Mouse (Mus musculus) left cerebral cortex, postnatal 4 days (tissue): ENCODE measurements around the gene Ston2. TPM values are rescaled to one million over a fixed set of nuclear protein-coding genes. Genes with fewer than 3 reads are reported as not detected.

ENCODE experiments used
- DNase-seq: peaks from one replicate; pipeline ENCODE4 v3.0.0-alpha.2; 2022
- intact Hi-C: fragments of 180-260 bp; cut with DNase I; formaldehyde crosslinking; loops from one replicate; pipeline ENCODE4 v1.15.1; 2025
- total RNA-seq, 2 experiments: library from RNA; stranded (reverse); gene quantifications; 2 replicates each; pipeline ENCODE4 v1.2.3; 2021

Ston2 gene
- total RNA-seq, 2 experiments from 2014 or later: 14.2 to 16.6 TPM

DNA sequence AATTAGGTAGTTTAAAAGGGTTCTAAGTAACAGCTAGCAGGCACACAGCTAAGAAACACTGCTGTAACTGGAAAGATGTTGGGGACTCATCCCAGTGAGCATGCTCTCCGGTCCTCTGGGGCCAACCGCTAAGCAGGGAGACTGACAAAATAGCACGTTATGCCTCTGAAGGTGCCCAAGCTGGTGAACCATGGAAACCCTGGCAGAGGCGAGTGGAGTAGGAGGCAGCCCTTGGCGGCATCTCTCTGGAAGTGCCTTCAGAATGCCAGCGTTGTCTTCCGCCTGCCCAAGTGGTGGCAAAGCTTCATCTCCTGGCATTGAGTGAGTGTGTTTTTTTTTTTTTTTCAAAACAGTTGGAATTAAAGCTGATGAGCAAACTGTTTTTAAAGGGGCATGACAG is 115.7 kb downstream of the Ston2 start:
- intact Hi-C loops: no loop called here
- peak; percentile 70 for DNase-seq

DNA sequence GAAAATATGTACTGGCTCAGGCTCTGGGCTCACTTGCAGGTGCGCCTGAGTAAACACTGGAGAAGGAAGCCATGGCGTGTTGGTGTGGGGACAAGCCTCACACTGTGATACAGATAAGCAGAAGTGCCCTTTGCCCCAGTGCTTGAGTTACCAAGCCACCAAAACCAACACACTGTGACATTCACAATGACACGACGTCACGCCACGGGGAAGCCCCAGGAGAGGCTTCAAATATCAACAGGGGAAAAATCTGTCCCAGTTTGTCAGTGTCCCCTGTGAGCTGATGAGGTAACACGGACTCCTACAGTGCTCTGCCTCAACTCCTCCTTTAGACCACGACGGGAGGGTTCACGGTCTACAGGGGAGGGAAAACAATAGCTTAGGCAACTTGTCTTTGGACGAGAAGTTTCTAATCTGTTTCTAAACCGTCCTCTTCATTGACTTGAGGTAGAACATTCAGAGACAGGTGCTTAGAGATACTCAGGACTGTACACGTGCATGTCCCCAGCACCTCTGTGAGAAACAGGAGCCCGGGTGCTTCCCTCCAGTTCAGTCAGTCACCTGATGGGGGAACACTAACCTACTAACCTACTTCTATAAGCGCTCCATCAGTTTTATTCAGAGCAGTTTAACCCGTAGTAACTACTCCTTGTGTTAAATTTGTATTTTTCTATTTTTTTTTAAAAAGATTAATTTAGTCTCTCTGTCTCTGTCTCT is 119.5 kb downstream of the Ston2 start:
- intact Hi-C loops: no loop called here
- no peak for DNase-seq

DNA sequence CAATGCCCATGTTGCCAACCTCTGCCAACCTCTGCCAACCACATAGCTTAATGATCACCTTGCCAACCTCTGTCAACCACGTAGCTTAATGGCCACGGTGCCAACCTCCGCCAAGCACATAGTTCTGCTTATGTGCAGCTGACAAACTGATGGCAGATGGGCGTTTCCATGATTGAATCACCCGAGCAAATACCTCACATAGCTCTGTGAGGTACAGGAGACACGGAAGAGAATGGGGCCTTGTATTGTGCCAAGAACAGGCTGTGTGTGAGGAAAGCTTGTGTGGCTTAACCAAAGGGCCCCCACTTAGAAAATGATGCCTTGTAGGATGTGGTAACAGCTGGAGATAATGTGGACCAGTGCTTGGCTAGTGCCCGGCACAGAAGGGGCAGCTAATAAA is 120.4 kb downstream of the Ston2 start:
- no peak for DNase-seq
- intact Hi-C loops: no loop called here

DNA sequence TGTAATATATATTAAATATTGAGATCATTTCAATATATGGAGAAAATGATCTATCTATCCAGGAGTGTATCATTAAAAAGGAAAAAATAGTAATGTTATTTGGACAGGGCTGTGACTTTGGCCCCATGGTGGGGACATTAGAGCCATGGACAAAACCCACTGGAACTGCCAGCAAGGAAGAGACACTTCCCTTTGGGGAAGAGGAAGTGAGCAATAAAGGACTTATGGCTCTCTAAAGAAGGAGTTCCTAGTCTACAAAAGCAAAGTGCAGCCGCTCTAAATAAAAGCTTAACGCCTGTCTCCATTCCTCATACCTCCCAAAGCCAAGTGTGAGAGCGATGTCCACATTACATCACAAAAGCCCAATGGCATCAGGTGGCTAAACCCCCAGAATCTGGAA is 121.6 kb downstream of the Ston2 start:
- intact Hi-C loops: no loop called here
- DNase-seq: no peak

DNA sequence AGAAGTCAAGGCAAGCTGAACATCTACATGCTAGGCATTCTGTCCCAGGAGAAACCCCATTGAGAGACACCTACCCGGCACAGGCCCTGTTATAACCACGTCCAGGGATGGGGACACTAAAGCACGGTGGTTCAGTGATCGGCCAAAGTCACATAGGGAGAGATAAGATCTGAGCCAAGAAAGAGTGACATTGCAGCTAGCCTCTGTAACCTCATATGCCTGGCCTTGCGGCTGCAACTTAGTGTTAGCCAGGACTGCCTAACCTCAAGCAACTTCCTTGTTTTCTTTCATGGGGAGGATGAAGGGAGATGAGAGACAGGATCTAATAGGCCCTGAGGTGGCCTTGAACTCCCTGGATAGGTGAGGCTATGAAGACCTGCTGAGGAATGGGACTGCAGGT is 122.8 kb downstream of the Ston2 start:
- intact Hi-C loops: no loop called here
- no peak for DNase-seq

DNA sequence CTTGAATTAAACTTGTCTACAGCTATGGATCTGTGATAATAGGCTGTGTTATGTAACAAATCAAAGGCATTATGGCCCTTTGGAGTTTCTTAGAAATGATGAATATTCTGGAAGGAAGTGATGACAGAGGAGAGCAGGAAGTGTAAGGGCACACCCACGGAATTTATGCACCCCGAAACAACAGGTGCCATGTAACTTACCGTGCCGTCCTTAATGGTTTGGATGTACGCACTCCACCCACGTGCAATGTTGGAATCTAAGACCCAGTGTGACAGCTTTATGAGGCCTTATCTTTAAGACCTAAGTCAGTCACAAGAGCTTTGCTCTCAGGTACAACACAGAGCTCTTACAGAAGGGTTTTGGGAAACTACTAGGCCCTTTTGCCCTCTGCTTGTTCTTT is 124.9 kb downstream of the Ston2 start:
- intact Hi-C loops: no loop called here
- DNase-seq: no peak

DNA sequence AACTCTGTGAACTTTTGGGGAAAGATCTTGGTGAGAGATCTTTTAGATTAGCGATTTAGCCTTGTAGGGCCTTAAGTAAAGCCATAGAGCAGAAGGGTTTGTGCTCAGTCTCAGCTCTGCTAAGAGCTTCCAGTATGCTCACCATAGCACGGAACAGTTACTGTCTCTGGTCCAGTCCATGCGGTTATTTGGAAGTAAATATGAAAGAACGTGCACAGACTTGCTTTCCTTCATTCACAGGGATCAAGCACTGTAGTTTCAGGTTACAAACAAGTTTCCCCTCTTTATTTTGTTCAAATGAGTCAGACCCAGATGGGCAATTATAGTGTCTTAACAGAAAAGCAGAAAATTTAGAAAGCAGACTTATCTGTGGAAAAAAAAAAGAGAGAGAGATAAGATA is 125.3 kb downstream of the Ston2 start:
- no peak for DNase-seq

DNA sequence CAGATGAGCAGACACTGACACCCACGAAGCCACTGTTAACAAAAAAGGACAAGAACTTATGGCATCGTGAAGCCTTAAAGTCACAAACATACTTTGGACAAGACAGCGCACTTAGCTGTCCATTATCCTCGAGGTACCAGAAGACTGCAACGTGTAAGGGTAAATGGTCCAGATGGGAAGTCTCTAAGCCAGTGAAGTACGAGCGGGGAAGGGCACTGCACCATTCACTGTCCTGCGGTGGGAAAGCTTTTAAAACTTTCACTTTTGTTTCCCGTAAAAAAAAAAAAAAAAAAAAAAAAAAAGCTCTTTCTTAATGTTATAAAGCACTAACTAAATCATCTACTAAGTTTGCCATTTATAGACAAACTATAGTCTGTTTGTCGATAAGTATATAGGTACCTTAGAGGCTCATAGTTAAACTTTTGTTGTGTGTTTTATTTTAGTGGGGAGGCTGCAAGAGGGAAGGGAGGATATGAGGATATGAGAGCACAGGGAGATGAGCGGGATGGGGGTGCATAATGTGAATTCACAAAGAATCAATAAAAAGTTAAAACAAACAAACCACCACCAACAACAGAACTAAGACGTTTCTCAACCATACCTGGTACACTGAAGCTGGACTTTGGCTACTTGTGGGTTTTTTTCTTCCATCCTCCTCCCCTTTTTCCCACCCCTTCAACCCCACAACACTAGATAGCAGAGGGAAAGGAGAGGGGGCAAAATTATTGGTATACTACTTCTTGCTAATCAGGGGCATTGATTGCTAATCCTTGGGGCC is 127.4 kb downstream of the Ston2 start:
- no peak for DNase-seq
- intact Hi-C loops: no loop called here

More for the DNA sequence above, 125.3 kb downstream of the Ston2 start:
- intact Hi-C loops: no loop called here

DNA sequence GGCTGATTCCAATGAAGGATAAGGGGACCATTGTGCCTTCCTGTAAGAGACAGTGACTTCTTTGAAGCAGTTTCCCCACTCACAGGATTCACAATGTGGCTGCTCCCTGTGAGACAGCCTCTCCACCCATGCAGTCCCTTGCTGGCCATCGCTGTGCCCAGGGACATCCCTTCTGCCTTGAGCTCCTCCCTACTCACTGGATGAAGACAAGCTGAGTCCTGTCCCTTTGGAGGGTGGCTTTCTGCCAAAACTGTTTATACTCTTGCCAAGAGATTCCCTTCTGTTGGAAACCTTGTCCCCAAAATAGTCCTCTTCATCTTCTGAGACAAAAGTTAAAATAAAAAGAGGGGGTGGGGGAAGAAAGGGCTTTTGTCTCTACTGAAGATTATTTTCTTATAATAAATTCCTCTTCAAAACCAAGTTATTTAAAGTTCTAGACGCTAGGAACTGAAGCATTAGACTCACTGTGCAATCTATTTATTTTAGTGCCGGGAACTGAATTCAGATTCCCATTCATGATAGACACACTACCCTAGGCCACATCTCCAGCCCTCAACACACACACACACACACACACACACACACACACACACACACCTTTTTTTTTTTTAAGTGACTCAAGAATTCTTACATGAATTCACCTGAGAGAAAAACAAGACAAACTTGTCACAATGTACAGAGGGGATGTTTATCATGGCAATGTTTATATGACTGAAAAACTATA is 133.6 kb downstream of the Ston2 start:
- intact Hi-C loops: no loop called here
- peak; percentile 60 for DNase-seq

DNA sequence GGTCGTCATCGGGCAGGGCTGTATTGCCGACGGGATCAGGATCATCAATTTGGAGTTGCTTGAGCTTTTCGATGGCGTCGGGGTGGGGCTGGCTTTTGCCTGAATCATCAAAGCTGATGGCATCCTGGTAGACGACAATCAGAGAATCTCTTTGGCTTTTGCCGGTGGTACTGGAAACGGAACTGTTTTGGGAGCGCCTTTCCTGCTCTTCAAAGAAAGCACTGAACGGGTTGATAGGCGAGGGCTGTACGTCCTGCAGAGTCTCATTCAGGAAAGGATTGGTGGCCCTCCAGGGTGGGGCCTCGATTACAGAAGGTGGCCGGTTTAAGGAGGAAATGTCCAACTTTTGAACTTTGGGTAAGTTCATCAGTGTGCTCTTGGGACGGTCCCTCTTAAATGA is 139.8 kb downstream of the Ston2 start:
- no peak for DNase-seq
- intact Hi-C loops: no loop called here

DNA sequence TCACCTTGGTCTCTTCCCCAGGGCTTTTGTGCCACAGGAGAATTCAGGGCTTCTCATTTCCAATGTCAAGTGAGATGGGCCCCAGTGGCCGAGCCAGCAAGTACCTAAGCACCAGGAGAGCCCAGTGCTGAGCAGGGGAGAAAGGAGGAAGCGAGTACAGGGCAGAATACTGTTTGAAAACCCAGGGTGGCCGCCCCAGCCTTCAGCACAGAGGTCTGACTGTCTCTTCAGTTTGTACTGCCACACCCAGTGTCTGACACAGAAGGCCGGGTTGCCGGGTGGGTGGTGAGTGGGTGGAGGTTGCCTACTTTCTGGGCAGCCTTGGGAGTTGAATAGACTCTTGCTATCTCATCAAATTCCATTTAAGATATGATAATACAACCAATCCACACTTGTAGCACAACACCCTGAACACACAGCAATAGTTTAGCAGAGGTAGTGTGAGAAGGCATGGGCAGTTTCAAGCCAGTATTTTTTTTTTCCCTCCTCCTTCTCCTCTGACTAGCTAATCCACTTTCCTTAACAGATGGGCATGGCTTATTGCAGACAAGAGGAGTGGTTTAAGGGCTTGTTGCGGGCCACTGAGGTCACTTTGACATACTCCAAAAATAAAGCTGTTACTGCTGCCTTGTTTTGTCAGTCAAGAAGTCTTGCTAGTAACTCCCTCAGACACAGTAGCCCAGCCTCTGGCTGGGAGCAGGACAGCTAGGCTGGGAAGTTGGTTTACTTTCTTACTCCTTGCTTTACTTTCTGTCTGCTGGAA is 142.6 kb downstream of the Ston2 start:
- no peak for DNase-seq
- intact Hi-C loops: no loop called here

DNA sequence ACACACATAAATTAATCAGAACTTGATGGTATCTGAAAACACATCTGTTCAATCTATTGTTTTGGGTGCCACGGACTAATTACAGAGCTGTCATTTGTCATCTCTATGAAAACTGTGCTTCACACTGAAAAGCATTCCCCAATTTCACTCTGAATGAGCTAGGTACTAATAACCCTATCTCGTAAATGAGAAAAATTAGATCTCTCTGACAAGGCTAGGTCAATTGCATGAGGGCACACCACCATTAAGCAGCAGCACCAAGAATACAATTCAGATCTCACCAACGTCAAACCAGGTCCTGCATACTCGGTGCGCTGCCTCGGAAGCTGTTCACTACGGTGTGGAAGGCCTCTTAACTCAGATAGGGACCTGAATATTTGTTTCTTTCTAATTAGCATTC is 145.0 kb downstream of the Ston2 start:
- DNase-seq: no peak
- intact Hi-C loops: loop anchor here (5.0 kb wide), 1 partner anchor 159 kb away; no protein-coding TSS in a partner anchor

DNA sequence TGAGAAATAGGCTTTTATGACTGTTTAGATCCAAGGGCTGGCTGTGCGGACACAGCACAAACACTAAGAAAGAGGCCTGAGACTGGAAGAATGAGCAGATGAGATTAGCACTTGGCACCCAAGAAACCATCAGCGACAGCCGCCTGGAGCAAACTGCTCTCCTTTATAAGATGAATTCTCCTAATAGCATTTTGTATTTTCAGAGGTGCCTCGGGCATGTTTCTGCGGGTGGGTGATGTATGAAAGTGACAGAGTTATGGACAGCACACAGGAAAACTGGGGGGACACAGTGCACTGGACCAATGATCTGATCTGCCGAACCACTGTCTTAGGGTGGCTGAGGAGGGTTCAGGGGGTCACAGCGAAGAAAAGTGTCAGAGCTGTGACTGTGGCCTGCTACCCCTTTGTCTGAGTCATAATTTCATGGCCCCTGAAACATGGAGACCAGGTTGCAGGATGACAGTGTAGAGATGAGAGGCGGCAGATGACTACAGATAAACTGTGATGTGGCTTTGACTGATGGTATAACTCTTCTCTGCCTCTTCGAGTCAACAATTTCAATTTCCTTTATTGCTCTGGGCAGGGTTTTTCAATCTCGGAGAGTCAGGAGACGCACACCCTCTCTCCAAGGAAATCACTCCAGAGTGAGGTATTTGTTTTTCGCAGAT is 145.6 kb downstream of the Ston2 start:
- intact Hi-C loops: loop anchor here (5.0 kb wide), 1 partner anchor 160 kb away; no protein-coding TSS in a partner anchor
- DNase-seq: no peak

DNA sequence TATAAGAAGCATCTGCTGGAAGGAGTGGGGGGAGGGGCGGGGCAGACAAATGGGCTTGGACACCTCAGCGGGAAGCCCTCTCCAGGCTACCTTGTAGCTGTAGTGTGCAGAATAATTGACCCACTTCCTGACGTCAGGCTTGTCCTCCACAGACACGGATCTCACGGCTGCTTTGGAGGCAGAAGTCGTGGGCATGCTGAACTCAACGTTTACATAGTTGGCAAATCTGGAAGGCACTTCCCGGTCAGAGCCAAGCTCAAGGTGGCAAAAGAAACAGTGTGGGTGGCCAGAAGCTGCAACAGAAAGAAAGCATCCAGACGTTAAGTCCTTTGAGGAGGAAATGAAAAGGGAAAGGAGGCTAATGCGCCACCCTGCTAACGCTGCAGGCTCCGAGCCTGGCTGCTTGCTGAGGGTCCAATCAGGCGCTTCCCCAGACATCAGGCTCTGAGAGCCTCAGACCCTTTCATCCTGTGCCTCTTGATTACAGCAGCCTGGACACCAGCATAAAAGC is 146.5 kb downstream of the Ston2 start:
- DNase-seq: peak; percentile 58
- intact Hi-C loops: loop anchor here (2.0 to 5.0 kb wide), 2 partner anchors 147 to 161 kb away; partner anchors contain the start of gene Ston2

DNA sequence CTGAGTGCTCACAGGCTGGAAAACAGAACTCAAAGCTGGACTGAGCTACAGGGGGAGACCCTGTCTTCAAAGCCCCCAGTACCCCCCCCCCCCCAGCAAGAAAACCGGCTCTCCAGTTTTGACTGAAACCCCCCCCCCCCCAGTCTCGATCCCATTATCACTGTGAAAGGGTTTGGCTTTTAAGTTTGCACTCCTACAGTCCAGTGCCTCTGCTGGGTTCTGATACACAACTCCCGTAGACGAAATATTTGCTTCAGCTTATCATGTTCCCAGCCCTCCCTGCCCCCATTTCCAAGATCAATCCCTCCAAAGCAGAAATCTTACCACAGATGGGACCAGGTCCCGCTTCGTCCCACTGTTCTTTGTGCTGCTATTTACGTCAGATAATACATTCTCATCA is 147.1 kb downstream of the Ston2 start:
- intact Hi-C loops: loop anchor here (2.0 to 5.0 kb wide), 2 partner anchors 148 to 161 kb away; partner anchors contain the start of gene Ston2
- no peak for DNase-seq

DNA sequence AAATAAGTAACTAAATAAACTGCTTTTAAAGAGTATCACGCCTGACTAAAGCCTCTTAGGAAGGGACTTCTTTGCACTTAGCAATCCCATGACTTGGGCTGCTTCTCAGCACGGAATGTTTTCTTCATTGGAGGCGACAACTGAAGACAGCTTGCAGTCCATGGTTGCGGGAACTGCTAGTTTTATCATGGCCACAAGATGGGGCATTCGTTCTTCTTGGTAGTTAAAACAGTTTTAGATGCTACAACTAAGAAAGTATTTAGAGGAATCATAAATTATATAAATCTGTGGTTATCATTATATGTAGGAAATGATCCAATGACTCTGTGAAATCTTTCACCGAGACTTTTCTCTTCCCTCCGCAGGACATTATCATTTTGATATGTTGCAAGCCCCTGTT is 147.5 kb downstream of the Ston2 start:
- intact Hi-C loops: loop anchor here (2.0 to 5.0 kb wide), 2 partner anchors 148 to 162 kb away; partner anchors contain the start of gene Ston2
- DNase-seq: peak; percentile 53

DNA sequence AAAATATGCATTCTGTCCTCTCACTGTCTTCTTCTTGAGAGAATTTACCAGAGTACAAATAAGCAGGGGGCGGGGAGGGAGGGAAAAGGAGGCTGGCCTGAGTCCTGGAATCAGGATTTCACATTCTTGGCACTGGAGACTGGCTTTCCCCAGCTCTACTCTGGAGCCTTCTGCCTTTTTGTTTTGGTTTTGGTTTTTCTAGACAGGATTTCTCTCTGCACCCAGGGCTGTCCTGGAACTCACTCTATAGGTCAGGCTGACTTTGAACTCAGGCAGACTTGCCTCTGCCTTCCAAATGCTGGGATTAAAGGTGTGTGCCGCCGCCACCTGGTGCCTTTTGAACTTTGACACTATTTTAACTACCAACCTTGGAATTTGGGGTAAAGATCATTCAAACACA is 149.8 kb downstream of the Ston2 start:
- no peak for DNase-seq
- intact Hi-C loops: no loop called here

DNA sequence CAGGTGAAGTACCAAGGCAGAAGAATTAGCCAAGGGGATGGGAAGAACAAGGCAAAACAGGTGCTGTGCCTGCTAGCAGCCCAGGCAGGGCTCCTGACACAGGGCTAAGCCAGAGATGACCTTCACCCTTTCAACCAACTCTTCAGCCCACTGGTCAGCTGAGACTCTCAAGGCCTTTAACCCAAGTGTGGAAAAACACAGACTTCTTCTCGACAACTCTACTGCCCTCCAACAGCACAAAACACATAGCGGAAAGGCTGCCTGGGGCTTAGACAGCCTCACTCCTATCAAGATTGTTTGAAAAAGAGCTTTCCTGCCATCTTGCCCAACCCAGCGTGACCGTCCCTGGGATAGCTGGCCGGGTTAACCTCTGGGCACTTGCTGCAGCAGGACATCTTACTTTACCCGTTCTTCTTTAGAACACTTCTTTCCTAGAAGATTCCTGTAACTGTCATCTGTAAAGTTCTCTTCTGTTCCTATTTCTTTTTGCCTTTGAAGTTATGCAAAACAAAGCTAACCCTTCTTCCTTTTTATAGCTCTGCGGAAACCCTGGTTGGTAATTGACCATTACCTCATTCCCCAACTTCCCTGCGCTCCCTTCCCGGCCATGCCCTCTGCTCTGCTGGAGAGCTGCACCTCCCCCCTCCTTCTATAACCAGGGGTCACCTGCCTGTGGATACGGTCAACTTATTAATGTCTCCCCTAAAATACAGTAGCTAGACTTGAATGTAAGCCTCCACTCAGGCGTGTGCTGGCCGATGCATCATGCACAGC is 150.9 kb downstream of the Ston2 start:
- no peak for DNase-seq
- intact Hi-C loops: no loop called here

DNA sequence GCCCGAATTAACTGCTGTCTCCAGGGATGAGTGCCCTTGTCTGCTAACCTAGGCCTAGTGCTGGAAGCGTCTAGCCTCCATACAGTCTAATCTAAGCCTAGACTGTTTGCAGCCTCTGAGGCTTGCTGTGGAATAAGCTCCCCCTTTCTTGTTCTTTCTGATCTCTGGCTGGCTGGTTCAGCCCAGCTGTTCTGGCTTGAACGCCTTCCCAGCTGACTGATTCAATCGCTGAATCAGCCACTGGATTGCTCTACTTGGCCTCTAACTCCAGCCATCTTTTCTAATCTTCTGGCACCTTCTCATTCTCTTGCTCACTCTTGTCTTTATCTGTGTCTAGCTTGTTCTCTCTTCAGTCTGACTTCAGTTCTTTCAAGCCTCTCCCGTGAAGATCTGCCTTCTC is 161.7 kb downstream of the Ston2 start:
- no peak for DNase-seq
- intact Hi-C loops: no loop called here
